Mouse (Mus musculus) liver, embryonic 16.5 days (tissue): ENCODE results near the gene Slc34a1. TPM values are rescaled to one million over a fixed set of nuclear protein-coding genes. Genes with fewer than 3 reads are reported as not detected.
"Not testable (repeated sequence)": the region's sequence is repeated elsewhere in the genome, so short reads cannot be mapped to it uniquely, and the experiment has no call there.

Experiments
- ATAC-seq: fragments of 200-750 bp; cut with Nextera tagmentation; 2 replicates; pipeline ENCODE4 v1.8.0; 2017; ENCODE audit warnings: low read depth, mild to moderate bottlenecking, moderate number of reproducible peaks, moderate library complexity
- H3K27ac ChIP-seq: fragments of 300-500 bp; sonication (generic); 2 replicates; pipeline ENCODE4 v1.5.1; 2014; ENCODE audit warnings: mild to moderate bottlenecking, low read length
- H3K27me3 ChIP-seq: fragments of 300-500 bp; sonication (generic); 2 replicates; pipeline ENCODE4 v1.6.1; 2014; ENCODE audit warnings: low read depth, low read length, mixed read lengths; ENCODE audit not compliant: control insufficient read depth, insufficient read depth
- H3K36me3 ChIP-seq: fragments of 300-500 bp; sonication (generic); 2 replicates; pipeline ENCODE4 v1.6.1; 2014; ENCODE audit warnings: mild to moderate bottlenecking; ENCODE audit not compliant: control insufficient read depth, insufficient read depth
- H3K4me1 ChIP-seq: fragments of 300-500 bp; sonication (generic); 2 replicates; pipeline ENCODE4 v1.6.1; 2014; ENCODE audit warnings: low read depth, low read length, mixed read lengths; ENCODE audit not compliant: control insufficient read depth
- H3K4me2 ChIP-seq: fragments of 300-500 bp; sonication (generic); 2 replicates; pipeline ENCODE4 v1.6.1; 2014; ENCODE audit warnings: low read depth, low read length, mixed read lengths
- H3K4me3 ChIP-seq: fragments of 300-500 bp; sonication (generic); 2 replicates; pipeline ENCODE4 v1.5.1; 2014; ENCODE audit warnings: low read depth, mild to moderate bottlenecking, low read length
- H3K9ac ChIP-seq: fragments of 300-500 bp; sonication (generic); 2 replicates; pipeline ENCODE4 v1.6.1; 2014; ENCODE audit warnings: low read depth, low read length
- H3K9me3 ChIP-seq: fragments of 300-500 bp; sonication (generic); replicated peaks from 2 replicates; pipeline ENCODE4 v1.6.1; 2016; ENCODE audit warnings: low read length; ENCODE audit not compliant: control insufficient read depth
- WGBS: fragments of 180-500 bp; shearing (Covaris S2); extraction: QIAGEN DNeasy Blood & Tissue Kit; methylation state at CpG from one replicate; pipeline ENCODE4 v1.1.7; 2014; ENCODE audit not compliant: insufficient replicate concordance; 5-methylcytosine and 5-hydroxymethylcytosine counted together
- polyA plus RNA-seq: library from polyadenylated mRNA; unstranded; fragments of >200 nt; fragmentation: Nextera tagmentation; extraction: Ambion mirVana; gene quantifications from 2 replicates; pipeline ENCODE4 v1.2.1, GENCODE M21; 2015

Slc34a1 gene
- polyA plus RNA-seq, 1 experiment from 2014 or later: not detected

DNA sequence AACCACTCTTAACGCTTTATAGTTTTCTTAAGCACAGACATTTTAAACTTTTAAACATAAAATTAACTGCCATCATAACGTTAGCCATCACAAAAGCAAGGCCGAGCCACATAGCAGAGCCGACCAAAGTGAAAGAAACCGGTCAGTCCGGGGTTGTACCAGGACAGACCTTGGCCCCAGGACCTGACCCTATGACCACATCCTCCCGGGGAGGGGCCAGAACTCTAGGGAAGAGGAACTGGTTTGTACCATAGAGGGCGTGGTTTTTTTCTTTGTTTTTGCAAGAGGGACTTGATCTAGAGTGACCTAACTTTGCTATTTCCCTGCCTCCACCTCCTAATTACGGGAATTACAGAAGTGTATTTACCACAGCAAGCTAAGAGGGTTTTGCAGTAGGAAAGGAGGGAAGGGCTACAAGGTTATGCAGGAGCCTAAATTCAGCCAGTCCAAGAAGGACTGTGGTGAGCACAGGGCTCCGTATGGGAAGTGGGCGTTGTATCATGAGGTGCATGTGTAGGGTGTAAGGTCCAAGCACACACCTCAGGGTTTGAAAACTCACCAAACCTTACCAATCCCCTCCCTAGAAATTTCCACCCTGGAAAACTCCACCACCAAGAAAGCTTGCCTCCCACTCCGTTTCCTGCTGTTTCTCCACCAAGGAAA lies 31.4 kb downstream of the Slc34a1 start:
- no peak overlapping the region for H3K9ac ChIP-seq
- H3K27ac ChIP-seq: no peak overlapping the region; the same call in 1 of the 2 replicates
- no peaks in the 10 kb centered on the region for H3K36me3 ChIP-seq
- ATAC-seq: peak; percentile 87
- no peak overlapping the region for H3K4me3 ChIP-seq
- H3K9me3 ChIP-seq: no peaks in the 10 kb centered on the region
- H3K27me3 ChIP-seq: no peaks in the 10 kb centered on the region
- no peaks in the 10 kb centered on the region; the same call in none of the 2 replicates for H3K4me1 ChIP-seq
- WGBS: 28% methylated on average over 12 of the region's 12 CpGs
- peak overlapping the region; percentile 10; the same call in 1 of the 2 replicates for H3K4me2 ChIP-seq

- Histone ChIP-seq H3K4me2 (no peak overlapping the region), H3K9me3 (no peaks in the 10 kb centered on the region), H3K4me3 (no peak overlapping the region), H3K27me3 (no peaks in the 10 kb centered on the region), H3K4me1 (no peaks in the 10 kb centered on the region; the same call in none of the 2 replicates), H3K27ac (no peak overlapping the region), H3K9ac (no peak overlapping the region), H3K36me3 (no peaks in the 10 kb centered on the region)
- WGBS: 72% methylated on average over 2 of the region's 2 CpGs
- no peak for ATAC-seq
Measured at GRCm38 (mm10) chr13:55430566-55430965, 32.6 kb downstream of the Slc34a1 start.

GRCm38 (mm10) chr13:55431889-55432685 lies 34.1 kb downstream of the Slc34a1 start:
- Histone ChIP-seq H3K27ac (no peak overlapping the region), H3K4me1 (no peaks in the 10 kb centered on the region; the same call in none of the 2 replicates), H3K4me3 (no peak overlapping the region), H3K9me3 (no peaks in the 10 kb centered on the region), H3K27me3 (no peaks in the 10 kb centered on the region), H3K9ac (no peak overlapping the region), H3K36me3 (no peaks in the 10 kb centered on the region), H3K4me2 (no peak overlapping the region)
- ATAC-seq: no peak
- WGBS: 24% methylated on average over 10 of the region's 10 CpGs

GRCm38 (mm10) chr13:55437111-55437629 lies 39.2 kb downstream of the Slc34a1 start:
- not testable (repeated sequence) for H3K4me1 ChIP-seq, H3K27me3 ChIP-seq, H3K4me3 ChIP-seq, H3K9me3 ChIP-seq, H3K27ac ChIP-seq, H3K9ac ChIP-seq, H3K36me3 ChIP-seq, H3K4me2 ChIP-seq, ATAC-seq
- 45% methylated on average over 14 of the region's 15 CpGs for WGBS

DNA sequence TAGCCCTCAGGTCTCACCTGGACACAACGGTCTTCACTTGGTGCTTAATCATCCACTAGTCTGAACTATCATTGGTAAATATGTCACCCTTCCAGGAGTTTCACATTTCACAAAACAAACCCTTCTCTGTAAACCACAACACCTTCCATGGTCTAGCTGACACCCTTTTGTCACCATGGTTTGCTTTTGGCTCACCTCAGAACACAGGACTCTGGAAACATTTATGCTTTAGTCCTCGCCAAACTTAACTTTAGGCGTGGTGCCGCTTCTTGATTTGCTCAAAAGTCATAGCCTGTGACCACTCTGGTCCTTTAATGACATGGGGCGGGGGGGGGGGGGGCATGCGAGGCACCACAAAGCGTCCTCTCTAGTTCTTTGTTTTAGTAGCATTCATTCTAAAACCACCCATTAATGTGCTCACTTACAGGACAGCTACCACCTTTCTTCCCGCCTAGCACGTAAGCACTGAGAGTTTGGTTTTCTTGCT lies 45.9 kb downstream of the Slc34a1 start:
- H3K9ac ChIP-seq: peak overlapping the region; percentile 66; the same call in 1 of the 2 replicates
- H3K27me3 ChIP-seq: no peaks in the 10 kb centered on the region
- H3K27ac ChIP-seq: peak overlapping the region; percentile 97; the same call in 1 of the 2 replicates
- no peaks in the 10 kb centered on the region for H3K36me3 ChIP-seq
- H3K4me1 ChIP-seq: peaks cover 41% of the 10 kb centered on the region
- WGBS: 31% methylated on average over 9 of the region's 9 CpGs
- no peak for ATAC-seq
- H3K4me2 ChIP-seq: peak overlapping the region; percentile 89
- H3K4me3 ChIP-seq: peak overlapping the region; percentile 84
- no peaks in the 10 kb centered on the region for H3K9me3 ChIP-seq

GRCm38 (mm10) chr13:55444286-55444936 lies 46.4 kb downstream of the Slc34a1 start:
- Histone ChIP-seq H3K4me1 (peaks cover 46% of the 10 kb centered on the region), H3K9ac (peak overlapping the region; percentile 66), H3K9me3 (no peaks in the 10 kb centered on the region), H3K27me3 (no peaks in the 10 kb centered on the region), H3K4me2 (peak overlapping the region; percentile 89), H3K36me3 (no peaks in the 10 kb centered on the region), H3K4me3 (peak overlapping the region; percentile 84), H3K27ac (peak overlapping the region; percentile 97)
- under 1% methylated on average over 33 of the region's 33 CpGs for WGBS
- ATAC-seq: peak; percentile 38

DNA sequence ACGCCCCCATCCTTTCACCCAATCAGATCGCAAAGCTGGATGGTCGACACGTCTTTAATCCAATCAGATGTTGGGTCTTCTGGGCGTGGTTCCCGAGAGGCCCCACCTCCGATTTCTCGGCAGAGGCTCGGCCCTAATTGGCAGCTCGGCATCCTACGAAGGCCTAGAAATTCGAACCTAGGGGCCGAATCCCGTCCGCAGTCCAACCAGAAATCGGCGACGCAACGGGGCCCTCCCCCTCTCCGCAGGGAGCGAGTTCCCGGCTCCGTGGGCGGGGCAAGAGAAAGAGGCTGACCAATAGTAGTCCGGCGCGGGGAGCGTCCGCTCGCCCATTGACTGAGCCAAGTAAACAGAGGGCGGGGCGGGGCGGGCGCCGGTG lies 46.9 kb downstream of the Slc34a1 start, which contains the start of gene Grk6:
Gene Grk6 (plus strand): TSS at position 136 of the 379 bp plus-strand sequence.
- ATAC-seq: peak; percentile 90
- Histone ChIP-seq H3K4me2 (peak within 1 kb of the TSS; percentile 89), H3K4me3 (peak within 1 kb of the TSS; percentile 84), H3K9ac (peak within 1 kb of the TSS; percentile 94), H3K36me3 (no peaks in the 10 kb centered on the region), H3K27me3 (no peaks in the 10 kb centered on the region), H3K4me1 (peaks cover 51% of the 10 kb centered on the region), H3K27ac (peak within 1 kb of the TSS; percentile 97), H3K9me3 (no peaks in the 10 kb centered on the region)
- 0% methylated on average over 34 of the region's 35 CpGs for WGBS

DNA sequence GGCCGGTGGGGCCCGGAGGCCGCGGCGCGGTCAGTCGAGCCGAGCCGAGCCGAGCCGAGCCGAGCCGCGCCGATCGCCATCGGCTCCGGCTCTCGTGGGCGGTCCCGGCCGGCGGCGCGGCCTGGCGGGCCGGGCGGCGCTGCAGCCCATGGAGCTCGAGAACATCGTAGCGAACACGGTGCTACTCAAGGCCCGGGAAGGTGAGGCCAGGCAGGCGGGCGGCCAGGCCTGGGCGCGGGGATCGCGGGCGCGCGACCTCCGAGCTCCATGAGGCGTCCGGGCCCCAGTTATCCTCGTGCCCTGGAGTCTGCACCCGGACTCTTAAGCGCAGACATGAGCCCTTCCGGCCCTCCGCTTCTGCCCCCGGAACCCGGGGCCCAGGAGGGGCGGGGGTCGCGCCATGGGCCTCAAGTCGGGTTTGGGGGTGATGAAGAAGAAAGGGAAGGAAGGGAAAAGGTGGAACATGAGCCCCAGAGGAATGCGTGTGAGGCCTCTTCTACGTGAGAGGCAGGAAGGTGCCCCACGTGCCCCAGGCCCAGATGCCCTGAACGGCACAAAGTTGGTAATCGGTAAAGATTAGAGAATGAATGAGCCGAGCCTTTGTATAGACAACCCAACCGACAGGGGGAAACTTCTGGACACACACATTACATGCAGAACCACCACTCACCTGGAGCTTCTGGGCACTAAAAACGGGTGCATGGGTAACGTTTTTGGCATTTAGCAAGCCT lies 47.5 kb downstream of the Slc34a1 start:
- H3K9ac ChIP-seq: peak overlapping the region; percentile 94
- no peaks in the 10 kb centered on the region for H3K9me3 ChIP-seq
- ATAC-seq: no peak
- H3K27ac ChIP-seq: peak overlapping the region; percentile 97
- WGBS: under 1% methylated on average over 64 of the region's 66 CpGs
- peaks cover 5% of the 10 kb centered on the region; the same call in 1 of the 2 replicates for H3K36me3 ChIP-seq
- no peaks in the 10 kb centered on the region for H3K27me3 ChIP-seq
- H3K4me1 ChIP-seq: peaks cover 53% of the 10 kb centered on the region
- peak overlapping the region; percentile 89 for H3K4me2 ChIP-seq
- H3K4me3 ChIP-seq: peak overlapping the region; percentile 84
